Mouse (Mus musculus) B cell, adult 62 days (primary cell): Measurements from ENCODE around the gene Rmnd5b. TPM values are rescaled to one million over a fixed set of nuclear protein-coding genes. Genes with fewer than 3 reads are reported as not detected.

ENCODE experiments used
- total RNA-seq: library from RNA; stranded (reverse); gene quantifications from 4 replicates; pipeline ENCODE4 v1.2.4, GENCODE M21; 2023

Gene Rmnd5b
- 113 to 145 TPM (median 127 TPM) in 4 replicates for total RNA-seq

DNA sequence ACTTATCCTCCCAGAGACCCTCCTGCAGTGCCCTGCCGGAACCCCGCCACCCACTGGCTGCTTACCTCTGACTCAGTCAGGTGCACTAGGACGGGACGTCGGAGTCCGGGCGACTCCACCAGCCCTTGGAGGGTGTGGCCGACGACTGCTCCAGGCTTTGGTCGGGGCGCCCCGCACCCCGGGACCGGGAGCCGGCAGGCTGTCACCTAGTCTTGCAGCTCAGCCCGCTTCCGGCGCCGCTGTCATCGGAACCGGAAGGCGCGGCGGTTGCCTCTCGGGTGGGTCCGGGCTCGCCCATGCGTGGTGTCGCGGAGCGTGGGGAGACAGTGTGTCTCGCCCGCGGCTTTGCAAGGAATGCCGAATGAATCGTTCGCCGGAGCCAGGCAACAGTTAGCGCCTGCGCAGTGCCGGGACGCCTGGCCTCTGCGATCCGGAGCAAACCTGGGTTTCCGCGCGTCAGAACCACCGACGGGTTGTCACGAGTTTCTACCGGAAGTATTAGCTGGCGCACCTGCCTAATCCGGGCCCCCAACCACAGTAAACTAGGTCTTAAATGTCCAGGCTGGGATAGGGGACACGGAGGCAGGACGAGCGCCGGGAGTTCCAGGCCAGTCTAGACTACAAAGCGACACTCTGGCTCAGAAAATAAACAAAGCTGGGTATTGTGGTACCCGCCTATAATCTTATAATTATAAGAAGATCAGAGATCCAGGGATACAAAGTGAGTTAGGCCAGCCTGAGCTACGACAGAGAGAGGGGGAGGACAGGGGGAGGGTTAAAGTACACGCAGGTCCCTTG lies at the start of gene Rmnd5b:
Gene Rmnd5b (minus strand): TSS at position 372 of the 798 bp plus-strand sequence.

DNA sequence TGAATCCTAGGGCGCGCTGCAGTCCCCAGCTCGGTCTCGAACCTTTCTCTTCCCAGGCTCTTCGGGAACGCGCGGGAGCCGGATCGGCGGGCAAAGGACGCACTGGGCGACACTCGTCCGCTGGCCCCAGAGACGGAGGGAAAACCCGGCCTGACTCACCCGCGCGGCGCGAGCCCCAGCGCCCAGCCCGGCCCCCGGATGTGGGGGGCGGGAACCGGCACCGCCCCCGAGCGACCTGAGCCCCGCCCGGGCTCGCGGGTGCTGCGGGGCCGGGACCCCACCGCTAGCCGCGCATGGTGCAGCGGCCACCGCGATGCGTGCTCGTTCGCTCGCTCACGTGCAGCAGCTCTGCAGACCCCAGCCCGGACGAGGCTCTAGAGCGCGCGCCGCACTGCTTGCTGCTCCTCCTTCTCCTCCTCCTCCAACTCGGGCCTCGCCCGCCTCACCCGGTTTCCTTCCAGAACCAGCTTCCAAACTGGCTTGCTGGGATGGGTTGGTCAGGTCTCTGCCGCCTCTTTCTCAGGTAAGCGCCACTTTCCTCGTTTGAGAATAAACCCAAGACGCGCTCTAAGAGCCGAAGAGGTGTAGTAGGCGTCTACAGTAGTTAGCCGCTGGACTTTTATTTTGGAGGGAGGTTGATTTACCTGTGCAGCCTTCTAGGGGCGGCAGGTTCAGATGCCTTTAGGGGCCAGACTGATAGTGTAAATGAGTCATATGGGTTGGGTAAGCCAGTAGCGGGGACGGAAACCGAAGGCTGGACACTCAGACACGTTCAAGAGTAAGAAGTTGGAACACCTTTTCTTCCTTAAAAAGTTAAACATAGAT lies 15.2 kb upstream of the Rmnd5b start, which contains the start of the genes N4bp3 and D930048N14Rik:
Gene N4bp3 (minus strand): TSS at position 152 of the 825 bp plus-strand sequence.
Gene D930048N14Rik (plus strand): TSS at position 264 of the 825 bp plus-strand sequence.

DNA sequence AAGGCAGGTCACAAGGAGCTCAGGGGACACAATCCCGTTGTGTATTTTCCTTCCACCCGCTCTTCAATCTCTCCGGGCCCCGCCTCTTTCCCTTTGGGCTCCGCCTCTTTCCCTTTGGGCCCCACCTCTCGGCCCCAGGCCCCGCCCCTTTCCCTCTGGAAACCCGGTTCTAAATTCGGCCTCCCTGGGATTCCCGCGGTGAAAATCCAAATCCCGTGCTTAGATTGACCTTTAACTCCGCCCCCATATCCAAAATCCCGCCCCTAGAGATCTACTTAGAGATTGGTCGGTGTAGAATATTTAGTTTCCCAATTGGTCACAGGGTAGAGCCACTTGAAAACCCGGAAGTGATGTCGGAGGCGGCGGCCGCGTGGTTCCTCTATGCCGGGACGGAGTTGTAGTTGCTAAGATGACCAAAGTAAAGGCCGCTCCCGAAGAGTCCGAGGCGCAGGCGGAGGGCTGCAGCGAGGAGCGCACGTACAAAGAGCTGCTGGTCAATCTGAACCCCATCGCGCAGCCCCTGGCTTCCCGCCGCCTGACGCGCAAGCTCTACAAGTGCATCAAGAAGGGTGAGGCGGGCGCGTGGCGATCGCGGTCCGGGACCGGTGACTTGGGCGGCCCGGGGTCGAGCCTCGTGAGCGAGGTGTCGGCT lies 16.2 kb downstream of the Rmnd5b start, which contains the start of gene Nhp2:
Gene Nhp2 (plus strand): TSS at position 327 of the 652 bp plus-strand sequence.

DNA sequence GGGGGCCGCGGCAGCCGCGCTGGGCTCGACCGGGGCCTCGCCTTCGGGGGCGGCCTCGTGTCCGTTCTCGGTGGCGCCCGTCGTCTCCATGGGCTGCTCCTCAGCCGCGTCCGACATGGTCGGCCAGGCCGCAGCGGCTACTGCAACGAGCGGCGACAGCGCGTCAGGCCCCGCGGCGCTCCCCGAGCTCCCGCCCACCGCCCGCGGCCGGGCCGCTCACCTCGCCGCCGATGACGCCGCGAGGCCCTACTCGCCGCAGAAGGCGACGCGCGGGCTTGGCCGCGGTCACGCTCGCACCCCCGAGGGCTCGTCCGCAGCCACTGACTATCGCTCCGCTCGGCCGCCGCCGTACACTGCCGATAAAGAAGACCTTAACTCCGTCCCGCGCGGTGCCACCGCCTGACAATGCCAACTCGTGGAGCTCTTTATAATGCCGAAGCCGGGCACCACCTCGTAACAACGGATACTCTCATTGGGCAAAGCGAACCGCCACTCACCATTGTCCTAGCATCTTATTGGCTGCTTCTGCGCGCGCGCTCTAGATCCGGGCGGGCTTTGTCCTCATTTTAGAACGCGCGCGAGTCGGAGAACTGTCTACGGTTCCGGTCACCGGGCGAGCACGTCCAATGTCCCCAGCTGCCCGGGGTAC lies 29.1 kb downstream of the Rmnd5b start, which contains the start of gene Hnrnpab:
Gene Hnrnpab (minus strand): TSS at position 401 of the 649 bp plus-strand sequence.

DNA sequence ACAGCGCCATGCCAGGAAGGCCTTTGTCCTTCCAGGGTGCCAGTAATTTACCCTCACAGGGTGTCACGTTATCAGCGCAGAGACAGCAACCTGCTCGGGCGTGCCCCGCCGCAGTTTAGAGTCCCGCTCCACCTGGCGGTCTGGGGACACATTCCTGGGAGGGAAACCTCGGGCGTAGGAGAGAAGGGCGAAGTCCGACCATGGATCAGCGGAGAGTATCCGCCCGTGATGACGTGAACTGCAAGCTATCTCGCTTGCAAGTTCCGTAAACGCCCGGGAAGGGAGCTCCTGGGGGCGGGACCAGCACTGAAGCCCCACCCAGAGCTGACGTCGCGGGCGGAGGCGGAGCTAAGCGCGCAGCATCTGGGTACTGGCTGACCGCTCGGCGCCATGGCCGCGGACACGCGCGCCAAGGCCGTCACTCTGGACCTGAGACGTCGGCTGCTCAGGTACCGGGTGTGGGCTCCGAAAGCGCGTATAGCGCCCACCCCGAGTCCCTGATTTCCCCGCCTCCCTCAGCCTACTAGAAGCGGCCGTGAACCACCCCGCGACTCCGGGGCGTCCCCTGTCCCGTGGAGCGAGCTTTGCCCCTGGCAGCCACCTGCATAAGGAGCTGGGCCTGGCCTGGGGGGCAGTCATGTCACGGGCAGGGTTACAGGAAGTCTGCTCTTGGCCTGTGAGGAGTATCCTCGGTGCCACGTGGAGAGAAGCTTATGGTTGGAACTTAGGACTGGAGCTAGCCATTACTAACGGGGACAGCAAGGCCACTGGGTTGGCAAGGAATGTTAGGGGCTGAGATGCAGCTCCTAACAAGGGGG lies 51.1 kb downstream of the Rmnd5b start, which contains the start of gene Phykpl:
Gene Phykpl (plus strand): TSS at position 327 of the 818 bp plus-strand sequence.

Other genes with a start within 250 kb of the Rmnd5b start
- gene Phykpl, start 51.1 kb downstream of the Rmnd5b start, total RNA-seq = 19.8 to 29.6 TPM (median 21.4 TPM) in 4 replicates
- gene Hnrnpab, start 29.0 kb downstream of the Rmnd5b start, total RNA-seq = 237 to 253 TPM (median 248 TPM) in 4 replicates
- 47.5 to 57.3 TPM (median 52.7 TPM) in 4 replicates for gene Nhp2, start 16.2 kb downstream of the Rmnd5b start, total RNA-seq
- gene N4bp3, start 14.9 kb upstream of the Rmnd5b start, total RNA-seq = 19.1 to 21.9 TPM (median 21.6 TPM) in 4 replicates
- 1.6 to 2.2 TPM (median 1.9 TPM) in 4 replicates for gene D930048N14Rik, start 15.1 kb upstream of the Rmnd5b start, total RNA-seq
- 5.5 to 9.0 TPM (median 6.6 TPM) in 4 replicates for gene 0610009B22Rik, start 53.0 kb upstream of the Rmnd5b start, total RNA-seq
- gene Sec24a, start 127.7 kb upstream of the Rmnd5b start, total RNA-seq = 97.5 to 103 TPM (median 101 TPM) in 4 replicates
- gene Sar1b, start 127.8 kb upstream of the Rmnd5b start, total RNA-seq = 31.6 to 39.8 TPM (median 35.3 TPM) in 4 replicates
- gene Jade2, start 221.8 kb upstream of the Rmnd5b start, total RNA-seq = 73.2 to 75.8 TPM (median 73.8 TPM) in 4 replicates